Mouse (Mus musculus): ENCODE measurements at regions not wholly inside any gene's neighbourhood (a gene's known extent, or its start where the extent isn't known, plus 50 kb on each side); places are given as distances from the start of the nearest gene placed in this dataset.
A peak's percentile ranks its signal among the peaks of the same experiment; 100 is the strongest.

DNA sequence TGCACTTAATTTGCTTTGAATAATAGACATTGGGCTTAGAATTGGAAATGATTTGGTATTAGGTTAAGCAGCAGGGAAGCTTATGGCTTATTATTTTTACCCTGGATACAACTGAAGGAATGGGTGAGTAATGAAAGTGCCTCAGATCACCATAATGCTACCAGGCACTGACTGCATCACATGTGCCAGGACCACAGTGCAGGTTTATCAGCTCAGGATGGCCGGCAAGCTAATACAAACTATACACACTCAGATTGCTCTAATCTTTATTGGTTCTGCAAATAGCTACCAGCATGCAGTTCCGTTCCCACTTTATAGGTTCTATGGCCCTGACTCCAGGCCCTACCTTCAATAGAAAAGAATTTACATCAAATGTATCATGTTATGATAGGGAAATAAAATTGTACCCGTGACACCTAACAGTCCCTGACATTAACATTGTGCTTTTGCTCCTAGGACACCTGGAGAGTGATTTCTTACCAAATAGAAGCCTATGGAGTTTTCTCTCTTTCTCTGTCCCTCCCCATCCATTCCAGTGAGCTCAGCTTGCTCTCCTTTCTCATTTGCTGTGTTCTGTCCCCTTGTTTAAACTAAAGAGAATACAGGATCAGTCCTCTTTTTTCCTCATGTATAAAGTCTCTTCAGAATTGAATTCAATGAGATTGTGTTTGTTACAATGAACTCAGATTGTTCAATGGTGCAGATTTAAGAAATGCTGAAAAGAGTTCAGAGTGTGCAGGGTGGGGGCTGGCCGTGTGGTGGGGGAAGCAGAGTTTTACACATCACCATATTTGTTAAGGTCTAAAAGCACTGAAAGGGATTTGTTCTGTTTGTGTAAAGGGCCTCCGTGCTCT, 121.3 kb upstream of the BC052040 start:
- no peak for DNase-seq

DNA sequence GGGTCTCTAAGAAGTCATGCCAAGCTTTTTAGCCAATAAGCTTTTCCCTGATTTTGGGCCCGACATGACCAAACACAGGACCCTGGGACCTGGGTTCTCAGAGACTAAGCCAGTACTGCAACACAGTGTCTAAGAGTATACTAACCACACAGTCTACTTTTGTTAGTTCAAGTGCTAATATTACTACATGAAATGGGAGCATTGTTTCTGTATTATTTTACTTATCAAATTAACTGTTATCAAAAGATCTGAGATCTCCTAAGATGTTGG, 120.7 kb upstream of the BC052040 start:
- DNase-seq: no peak

DNA sequence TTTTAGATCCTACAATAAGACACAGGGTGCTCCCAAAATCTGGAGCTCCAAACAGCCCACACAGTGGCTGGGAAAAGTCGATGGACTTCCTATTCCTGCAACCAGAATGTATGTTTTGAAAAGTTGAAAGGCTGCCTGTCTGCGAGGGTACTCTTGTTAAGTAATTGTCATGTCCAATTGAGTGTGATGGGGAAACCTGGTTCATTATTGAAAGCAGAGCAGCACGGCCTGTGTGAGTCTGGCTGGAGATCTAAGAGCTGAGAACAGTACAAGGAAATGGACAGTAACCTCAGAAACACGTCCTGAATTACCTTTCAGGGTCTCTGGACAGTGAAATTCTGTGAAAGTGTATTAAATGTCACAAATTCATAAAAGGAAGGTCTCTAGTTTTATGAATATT, 115.3 kb upstream of the BC052040 start:
- no peak for DNase-seq

DNA sequence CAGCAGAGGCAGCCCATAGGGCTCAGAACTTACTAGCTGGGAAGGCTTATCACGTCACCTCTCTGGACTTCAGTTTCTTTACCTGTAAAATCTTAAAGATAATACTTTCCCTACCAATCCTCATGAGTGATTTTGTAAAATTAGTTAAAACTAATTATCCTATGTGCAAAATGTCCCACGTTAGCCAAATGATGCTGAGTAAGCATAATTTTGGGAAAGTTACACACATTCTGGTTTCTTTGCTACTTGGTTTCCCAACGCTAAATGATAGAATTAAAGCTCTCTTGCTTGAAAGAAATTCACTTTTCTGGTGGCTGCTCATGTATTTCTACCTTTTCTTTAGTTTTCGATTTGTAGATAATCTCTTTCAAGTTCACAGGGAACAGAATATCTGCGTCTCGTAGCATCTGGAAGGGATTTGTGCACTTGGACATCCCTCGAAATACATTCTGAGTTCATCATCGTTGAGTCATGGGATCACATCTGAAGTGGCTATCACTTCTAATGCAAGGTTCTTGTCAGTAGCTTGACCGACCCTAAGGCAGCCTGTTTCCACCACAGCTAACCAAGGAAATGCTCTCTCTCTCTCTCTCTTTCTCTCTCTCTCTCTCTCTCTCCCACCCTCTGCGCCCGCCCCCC, 114.3 kb upstream of the BC052040 start:
- no peak for DNase-seq

DNA sequence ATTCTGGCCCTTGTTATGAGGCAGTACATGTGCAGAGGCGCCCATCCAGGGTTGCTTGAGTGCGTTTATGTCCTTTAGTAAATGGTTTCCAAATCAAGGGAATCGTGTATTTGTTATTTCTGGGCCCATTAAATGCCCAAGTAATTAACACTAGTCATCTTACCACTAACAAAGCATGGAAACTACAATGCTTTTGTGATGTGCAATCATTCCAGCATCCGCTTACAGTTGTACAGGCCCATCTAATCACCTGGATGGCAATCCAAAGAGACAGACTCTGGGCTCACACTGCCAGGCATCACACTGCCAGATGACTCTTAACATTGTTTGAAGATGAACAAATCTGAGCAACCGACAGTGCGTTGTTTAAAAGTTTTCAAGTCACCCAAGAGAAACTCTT, 113.6 kb upstream of the BC052040 start:
- DNase-seq: no peak

DNA sequence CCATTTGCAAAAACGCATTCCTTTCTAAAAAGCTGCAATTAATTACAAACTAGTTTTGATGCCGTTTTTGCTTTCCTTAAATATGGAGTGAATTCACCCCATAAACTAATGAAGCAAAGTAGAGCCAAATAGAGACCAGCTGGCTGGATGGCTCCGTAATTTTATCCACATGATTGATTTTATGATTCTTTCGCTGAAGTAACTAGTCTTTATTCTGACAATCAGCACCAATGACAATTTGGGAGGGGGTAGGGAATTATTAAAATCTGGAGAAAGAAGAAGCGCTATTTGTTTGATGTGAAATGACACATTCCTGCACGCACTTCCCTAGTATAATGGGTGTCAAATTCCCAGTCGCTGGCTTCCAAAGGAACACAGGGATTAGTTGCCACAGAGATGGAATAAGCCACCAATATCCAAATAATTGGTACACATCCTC, 113.0 kb upstream of the BC052040 start:
- DNase-seq: no peak

DNA sequence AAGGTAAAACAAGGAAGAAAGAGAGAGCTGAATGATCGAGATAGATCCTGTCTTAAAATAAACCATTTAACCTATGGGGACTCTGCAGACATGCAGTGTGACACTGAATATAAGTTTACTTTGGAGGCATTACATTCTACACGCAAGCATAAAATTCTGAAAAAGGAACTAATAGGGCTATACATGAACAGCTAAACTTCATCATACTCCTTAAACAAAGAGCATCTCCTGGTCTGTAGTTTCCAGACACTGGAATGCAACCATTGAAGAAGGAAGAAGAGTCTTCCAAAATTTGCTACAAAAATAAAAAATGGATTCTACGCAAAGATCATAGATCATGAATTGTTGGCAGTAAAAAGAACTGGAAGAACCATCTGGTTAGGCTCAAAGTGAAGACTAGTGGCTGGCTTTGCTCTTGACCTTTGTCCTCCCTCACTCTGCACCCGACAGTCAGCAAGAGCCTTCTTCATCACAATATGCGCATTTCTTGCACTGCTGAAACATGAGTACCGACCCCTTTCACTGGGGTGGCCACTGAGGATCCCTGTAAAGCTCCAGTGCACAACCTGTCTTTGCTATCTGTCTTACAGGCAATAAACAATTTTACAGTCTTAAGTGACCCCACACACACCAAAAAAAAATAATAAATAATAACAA, 112.2 kb upstream of the BC052040 start:
- peak; percentile 24 for DNase-seq

DNA sequence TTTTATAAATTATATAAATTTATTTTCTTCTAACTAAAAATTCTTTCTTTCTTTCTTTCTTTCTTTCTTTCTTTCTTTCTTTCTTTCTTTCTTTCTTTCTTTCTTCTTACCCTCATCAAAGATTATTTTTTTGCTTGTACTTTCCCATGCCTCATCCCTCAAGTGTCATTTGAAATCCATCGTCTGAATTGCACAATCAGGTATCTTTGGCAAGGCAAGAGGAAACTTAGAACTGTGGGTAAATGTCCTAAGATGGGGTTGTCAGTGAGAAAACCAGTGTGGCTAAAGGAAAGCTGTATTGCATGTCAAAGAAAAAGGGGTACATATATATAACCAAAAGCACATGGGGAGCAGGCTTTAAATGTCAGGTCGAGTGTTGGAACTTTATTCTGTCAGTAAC, 109.1 kb upstream of the BC052040 start:
- DNase-seq: no peak

DNA sequence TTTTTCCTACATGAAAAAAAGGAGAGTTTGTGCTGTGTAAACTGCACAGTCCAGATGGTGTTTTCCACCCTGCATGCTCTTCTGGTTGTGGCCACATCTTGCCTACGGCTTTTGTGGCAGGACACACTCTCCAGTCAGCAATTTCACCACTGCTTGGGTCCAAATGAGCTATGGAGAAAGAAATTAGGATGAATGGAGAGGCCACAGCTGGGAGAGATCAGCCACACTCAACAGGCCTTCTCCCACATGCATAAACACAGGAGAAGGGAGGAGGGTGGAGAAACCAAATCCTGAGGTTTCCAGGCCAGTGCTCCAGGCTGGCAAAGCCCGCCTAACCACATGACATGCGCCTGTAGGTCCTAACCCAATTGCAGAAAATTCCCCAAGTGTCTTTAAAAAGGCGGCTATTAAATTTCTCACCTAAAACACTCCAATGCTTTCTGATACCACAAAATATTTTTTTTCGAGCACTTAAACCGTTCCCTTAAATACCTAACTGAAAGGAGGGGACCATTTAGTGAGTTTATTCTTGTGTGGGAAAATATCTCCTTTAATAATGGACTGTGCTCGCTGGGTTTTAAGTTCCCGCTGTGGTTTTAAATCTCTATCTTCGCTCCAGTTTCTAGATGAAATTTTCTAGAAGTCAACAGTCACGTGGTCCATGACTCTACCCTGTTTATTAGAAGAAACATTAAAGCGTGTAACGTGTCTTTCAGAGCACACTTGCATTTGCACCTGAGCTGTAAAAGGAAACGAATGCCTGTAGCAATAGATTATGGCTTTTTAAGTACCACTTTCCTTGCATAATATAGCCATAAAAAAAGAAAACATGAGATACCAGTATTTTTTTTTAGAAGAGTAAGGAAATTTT, 97.9 kb upstream of the BC052040 start:
- peak; percentile 50 for DNase-seq

DNA sequence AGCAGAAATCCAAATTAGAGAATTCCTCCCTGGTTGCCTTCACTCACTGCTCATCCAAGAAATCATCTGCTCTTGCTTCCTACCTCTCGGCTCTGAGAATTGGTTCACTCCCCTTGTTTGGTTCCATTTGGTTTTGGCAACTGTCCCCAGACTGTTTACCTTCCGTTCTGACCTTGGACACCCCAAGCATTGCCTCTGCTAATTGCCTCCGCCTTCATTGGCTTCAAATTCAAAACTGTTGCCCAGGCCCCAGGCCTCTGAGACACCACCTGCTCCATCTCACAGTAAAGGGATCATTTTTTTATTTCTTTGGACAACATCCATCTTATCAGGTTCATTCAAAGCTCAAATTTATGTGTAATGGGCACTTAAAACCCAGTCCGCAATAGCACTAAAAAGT, 93.1 kb upstream of the BC052040 start:
- DNase-seq: no peak

DNA sequence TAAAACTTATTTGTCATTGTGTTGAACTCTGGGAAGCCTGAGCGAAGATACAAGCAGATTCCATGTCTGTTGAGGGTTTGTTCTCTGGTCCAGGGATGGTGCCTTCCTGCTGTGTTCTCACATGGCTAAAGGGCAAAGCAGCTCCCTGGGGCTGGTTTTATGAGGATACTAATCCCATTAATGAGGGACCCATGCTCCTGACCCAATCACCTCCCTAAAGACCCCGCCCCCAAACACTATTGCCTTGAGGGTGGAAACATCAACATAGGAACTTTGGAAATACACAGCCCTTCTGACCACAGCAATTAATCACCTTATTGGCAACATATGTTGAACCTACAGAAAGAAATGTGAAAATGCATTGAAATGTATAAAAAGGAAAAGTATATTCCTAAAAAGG, 88.5 kb upstream of the BC052040 start:
- peak; percentile 58 for DNase-seq

DNA sequence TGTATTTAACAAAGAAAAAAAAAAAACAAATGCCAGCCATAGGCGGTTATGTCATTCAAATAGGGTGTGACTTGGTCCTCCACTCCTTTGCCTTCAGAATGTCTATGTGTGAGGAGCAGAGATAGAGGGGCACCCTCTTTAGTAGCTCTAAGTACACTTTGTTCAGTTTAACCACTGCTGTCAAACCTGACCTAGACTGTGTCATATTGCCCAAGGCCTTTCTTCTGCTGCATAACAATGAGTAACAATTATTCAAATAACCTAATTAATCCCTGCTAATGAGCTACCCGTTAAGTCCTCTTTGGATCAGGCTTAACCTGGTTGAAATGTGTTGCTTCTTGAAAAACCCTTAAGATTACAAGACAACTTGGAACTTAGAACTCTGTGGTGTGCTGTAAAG, 81.6 kb upstream of the BC052040 start:
- no peak for DNase-seq

DNA sequence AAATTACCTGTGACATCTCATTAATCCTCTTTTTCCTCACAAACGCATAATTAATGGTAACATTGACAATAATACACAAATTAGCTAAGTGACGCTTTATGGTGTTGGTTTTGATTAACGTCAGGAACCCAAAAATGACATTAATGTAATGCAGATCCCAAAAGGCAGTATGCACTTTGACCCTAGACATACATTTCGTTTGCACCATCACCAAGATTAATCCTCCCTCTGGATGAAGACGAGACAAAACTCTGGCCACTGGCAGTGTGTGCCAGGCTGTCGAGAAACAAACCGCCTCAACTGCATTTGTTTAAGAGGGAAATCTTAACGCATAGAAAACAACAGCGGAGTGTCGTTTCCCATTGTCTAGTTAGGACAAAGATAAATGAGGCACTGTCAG, 72.0 kb upstream of the BC052040 start:
- DNase-seq: peak; percentile 54

DNA sequence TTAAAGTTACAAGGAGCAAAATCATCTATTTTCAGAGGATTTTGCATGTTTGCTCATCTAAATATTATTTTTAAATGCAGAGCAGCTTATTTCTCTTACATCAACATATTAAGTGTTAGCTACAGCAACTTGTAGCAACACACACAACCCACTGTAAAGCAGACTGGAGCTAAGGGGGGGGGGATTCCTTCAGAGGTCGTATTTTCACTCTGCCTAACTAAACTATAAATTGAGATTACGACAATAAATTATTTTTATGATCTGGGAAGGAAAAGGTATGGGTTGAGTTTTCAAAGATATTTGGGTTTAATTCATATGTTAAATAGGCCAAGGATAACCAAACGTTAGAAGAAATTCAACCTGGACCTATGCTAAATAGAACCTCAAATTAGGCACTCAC, 70.4 kb upstream of the BC052040 start:
- DNase-seq: no peak

DNA sequence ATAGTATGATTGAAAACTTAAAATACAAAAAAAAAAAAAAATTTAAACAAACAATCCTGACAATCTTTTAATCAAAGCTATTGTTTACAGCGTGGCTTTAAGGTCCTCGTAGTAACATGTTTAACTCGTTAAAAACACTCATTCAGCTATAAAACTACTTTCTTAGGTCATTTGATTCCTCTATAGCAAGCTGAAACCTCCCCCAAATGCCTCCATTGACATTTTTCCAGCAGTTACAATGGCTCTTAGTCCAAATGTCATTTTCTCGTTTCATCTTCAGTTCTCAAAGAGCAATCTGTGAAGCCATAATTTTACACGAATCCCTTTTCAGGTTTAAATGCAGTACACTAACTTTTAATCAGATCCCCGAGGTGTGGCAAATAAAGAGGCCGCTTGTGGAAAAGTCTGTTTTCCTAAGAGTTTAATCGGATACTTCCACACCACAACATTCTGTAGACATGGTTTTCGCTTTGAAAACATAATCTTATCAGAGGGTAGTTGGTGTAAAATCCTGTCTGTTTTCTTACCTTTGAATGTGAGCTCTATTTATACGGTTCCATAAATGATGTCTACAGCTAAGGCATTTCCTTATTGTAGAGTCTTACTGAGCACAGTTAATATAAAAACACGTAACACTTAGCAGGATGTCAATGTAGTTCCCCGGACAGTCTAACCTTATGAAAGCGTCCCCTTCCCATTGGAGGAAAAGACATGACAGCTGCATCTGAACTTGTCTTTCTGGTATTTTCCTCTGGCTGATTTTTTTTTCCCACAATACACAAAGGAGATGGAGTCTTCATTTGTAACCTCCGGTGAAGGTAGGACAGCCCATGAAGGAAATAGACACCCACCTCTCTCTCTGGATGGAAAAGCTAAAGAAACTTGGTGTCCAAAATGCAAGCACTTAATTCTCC, 69.6 kb upstream of the BC052040 start:
- DNase-seq: peak; percentile 18

DNA sequence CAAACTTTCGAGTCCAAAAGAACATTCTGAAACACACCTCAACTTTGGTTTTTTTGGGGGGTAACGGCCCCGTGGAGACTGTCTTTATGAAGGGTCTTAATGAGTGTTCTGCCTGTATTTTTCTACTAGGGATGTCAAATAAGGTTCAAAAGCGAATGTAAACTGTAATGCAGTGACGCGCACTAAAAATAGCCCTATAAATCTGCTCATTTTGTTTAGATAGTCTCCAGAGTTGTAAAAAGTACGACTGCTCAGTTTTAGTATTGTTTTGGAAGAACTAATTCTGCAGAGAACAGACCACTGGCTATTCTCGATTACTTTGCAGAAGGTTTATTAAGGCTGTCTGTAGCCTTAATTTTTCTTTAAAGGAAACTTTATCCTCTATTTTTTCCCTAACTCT, 68.6 kb upstream of the BC052040 start:
- DNase-seq: no peak

DNA sequence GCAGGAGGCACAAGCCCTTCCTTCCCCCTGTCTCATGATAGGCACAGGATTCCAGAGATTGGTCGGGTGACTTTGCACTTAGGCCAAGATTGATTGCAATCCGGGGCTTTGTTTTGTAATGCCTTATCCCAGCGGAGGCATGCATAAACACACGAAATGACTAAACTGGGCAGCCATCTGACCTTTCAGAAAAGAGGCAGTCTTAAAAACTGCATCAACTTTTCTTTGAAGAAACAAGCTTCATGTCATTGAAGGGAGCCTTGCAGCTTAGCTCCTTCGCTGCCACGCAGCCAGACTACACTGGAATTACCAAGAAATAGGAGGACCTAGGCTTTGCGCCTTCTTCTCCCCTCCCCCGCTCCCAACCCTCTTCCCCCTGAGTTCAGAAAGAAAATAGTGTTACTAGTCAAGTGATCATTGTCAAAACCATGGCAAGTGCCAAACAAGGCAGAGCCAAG, 67.7 kb upstream of the BC052040 start:
- DNase-seq: peak; percentile 76

DNA sequence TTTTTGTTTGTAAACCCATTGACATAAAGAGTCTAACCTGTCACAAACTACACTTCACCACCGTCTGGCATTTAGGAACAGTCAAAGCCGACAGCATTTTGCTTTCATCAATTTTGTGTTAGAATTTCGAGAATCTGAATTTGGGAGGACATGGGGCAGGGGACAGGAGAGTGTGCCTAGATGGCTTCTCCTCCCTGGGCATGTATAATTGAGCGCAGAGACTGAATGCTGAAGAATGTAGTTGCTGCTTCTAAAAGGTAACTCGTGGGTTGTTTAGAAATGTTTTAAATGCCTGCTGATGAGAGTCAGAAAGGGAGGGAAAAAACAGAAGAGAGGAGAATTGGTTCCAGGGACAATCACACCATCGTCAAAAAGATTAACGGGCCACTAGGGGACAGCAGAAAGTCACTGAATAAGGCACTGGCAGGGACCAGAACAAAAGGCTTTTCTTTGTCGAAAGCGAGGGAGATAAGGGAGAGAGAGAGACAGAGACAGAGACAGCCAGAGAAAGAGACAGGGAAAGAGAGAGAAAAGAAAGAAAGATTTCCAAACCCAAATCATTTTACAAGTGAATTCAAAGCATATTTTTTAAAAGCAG, 66.6 kb upstream of the BC052040 start:
- DNase-seq: peak; percentile 83

DNA sequence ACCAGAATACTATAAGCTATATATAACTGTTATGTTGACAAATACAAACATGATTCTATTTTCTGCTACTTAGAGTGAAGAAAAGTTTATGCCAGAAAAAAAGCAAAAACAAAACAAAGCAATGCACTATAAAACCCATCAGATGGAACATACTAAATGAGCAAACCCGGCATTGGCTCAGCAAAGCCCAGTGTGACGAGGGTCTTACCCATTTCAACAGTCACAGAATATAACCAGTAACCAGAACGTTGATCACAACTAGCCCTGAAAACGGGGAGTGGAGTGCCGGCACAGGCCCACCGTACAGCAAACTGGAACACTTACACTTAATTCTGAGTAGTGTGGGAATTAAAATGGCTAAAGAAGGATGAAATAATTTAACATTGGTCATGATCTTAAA, 66.0 kb upstream of the BC052040 start:
- DNase-seq: no peak

DNA sequence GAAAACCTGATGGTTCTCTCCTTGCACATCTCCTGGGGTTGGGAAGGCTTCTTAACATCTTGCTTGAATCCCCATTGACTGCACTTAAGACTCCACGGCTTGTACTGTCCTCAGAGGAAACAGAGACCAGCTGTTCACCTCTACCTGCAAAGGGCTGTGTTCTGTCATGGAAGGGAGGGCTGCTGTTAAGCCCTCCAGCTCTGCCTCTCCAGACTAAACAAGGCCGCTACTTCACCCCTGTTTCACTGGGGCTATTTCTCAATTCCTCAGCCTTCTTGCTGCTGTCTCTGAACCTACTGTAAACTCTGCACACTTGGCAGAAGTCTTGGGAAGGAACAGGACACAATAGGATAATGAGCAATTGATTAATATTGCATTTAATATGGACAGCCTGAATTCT, 64.7 kb upstream of the BC052040 start:
- peak; percentile 31 for DNase-seq

DNA sequence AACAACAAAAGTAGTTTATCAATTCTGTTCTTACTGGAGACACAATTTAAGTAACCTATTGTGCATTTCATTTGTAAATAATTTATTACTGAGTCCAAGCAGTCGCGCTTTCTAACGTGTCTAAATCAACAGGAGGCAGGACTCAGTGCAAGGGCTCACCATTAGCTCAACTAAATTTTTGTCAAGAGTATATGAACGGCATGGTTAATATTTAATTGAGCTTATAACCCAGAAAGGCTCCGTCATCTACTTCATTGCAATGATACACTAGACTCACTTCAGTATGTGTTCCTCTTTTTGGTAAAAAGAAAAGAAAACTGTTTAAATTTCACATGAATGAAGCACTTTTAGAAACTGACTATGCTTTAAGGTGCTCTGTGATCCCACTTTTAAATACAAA, 61.5 kb upstream of the BC052040 start:
- no peak for DNase-seq
